Mouse (Mus musculus) erythroblast, embryonic 14.5 days (primary cell): ENCODE measurements around the gene Pyroxd1. TPM values are rescaled to one million over a fixed set of nuclear protein-coding genes. Genes with fewer than 3 reads are reported as not detected.

ENCODE experiments used
- H3K27me3 ChIP-seq: 2 replicates; pipeline ENCODE4 v1.6.1; 2012; ENCODE audit warnings: inconsistent platforms; ENCODE audit not compliant: control insufficient read depth
- H3K36me3 ChIP-seq: 2 replicates; pipeline ENCODE4 v1.6.1; 2012; ENCODE audit warnings: mild to moderate bottlenecking, inconsistent platforms; ENCODE audit not compliant: control insufficient read depth
- H3K4me1 ChIP-seq: 2 replicates; pipeline ENCODE4 v1.6.1; 2012; ENCODE audit warnings: inconsistent platforms; ENCODE audit not compliant: control insufficient read depth
- H3K4me3 ChIP-seq: replicated peaks from 2 replicates; pipeline ENCODE3; 2012; ENCODE audit warnings: moderate library complexity, mild to moderate bottlenecking, inconsistent platforms
- H3K9me3 ChIP-seq: 2 replicates; pipeline ENCODE4 v1.6.1; 2012; ENCODE audit warnings: low read length, inconsistent platforms, mixed read lengths; ENCODE audit not compliant: control insufficient read depth
- GATA1 ChIP-seq: IDR thresholded peaks from 2 replicates; pipeline ENCODE4 v1.6.1; 2012; ENCODE audit warnings: low read length, inconsistent platforms, mixed read lengths
- TAL1 ChIP-seq: IDR thresholded peaks from 3 replicates; pipeline ENCODE4 v1.6.1; 2012; ENCODE audit warnings: low read length, inconsistent platforms, mixed read lengths
- polyA plus RNA-seq: library from polyadenylated mRNA; stranded (reverse); fragments of >175 nt; gene quantifications from 2 replicates; pipeline ENCODE4 v1.2.3, GENCODE M21; 2012

Pyroxd1 gene
- polyA plus RNA-seq, 1 experiment: 0.04 TPM

DNA sequence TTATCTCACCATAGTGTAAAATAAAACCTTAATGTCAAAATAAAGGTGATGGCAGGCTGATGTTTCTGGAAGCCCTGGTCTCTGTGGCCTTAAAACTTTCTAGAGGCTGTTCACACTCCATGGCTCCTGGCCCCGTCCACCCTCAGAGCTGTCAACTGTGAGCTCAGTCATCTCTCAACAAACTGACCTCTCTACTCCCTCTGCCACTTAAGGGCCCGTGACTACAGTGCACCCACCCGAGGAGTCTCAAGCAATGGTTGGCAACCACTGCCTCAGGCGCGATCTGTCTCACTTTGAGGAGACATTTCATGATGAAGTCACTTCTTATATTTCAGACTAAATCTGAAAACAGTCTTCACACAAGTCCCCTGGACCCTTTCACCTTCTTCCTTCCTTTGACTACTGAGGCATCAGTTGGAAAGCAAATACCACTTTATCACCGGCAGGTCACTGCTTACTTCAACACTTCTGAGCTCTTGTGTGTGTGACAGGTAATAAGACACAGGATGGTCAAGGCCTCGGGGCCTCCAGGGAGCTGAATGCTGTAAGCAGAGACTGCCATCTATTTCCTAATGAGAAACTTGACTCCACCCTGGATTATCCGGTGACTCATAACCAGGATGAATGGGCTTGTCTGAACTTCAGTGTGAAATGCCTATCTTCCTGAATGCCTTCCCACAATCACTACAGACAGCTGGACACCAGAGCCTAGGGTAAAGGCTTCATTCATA lies 20.5 kb downstream of the Pyroxd1 start:
- no peak overlapping the region for H3K4me3 ChIP-seq
- H3K9me3 ChIP-seq: no peaks in the 10 kb centered on the region
- TF ChIP-seq GATA1 (no peak), TAL1 (no peak)
- no peaks in the 10 kb centered on the region for H3K27me3 ChIP-seq
- H3K36me3 ChIP-seq: peaks cover 93% of the 10 kb centered on the region
- H3K4me1 ChIP-seq: no peaks in the 10 kb centered on the region

DNA sequence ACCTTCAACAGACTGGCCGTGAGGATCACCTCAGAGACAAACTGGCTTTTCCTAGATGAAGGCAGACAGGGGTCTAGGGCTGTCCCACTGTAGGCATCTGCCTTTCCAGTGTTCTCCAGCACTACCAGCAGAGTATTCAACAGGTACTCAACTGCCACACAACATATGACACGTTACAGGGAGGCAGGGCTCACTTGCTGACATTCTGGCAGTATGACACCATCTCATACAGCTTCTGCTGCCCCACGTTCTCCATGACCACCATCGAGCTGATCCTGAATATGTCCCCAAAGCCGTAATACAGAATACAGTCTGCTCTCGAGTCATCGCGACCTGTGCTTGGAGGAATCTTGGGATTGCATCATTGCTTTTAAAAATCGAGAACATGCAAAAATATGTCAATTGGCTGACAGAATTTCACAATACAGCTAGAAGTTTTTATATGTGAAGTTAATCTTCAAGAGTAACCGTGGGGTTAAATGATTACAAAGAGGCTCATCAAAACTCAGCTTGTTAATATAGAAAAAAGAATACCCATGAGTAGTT lies 21.1 kb downstream of the Pyroxd1 start:
- peaks cover 92% of the 10 kb centered on the region for H3K36me3 ChIP-seq
- no peaks in the 10 kb centered on the region for H3K27me3 ChIP-seq
- no peak for TF ChIP-seq GATA1
- no peak for TF ChIP-seq TAL1
- H3K4me3 ChIP-seq: no peak overlapping the region
- H3K9me3 ChIP-seq: no peaks in the 10 kb centered on the region
- H3K4me1 ChIP-seq: no peaks in the 10 kb centered on the region

DNA sequence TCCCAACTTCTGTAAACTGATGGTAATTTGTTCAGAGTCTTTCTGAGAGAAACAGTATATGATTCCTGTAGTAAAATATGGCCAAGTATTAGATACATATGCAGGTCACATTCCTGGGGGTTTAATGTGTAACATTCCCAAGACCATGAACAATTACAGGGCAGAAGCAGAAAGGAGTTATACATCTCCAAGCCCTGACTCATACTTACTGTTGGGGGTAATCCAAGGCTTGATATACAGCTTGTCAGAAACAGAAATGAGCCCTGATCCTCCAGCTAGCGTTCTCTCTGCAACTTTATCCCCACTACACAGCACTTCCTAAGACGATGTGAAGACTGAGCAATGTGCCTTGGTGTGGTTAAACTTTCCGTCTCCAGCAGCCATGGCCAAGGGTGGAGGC lies 22.1 kb downstream of the Pyroxd1 start:
- no peak overlapping the region for H3K4me3 ChIP-seq
- H3K36me3 ChIP-seq: peaks cover 92% of the 10 kb centered on the region
- no peaks in the 10 kb centered on the region for H3K9me3 ChIP-seq
- H3K4me1 ChIP-seq: no peaks in the 10 kb centered on the region
- no peak for TF ChIP-seq GATA1
- no peak for TF ChIP-seq TAL1
- no peaks in the 10 kb centered on the region for H3K27me3 ChIP-seq

DNA sequence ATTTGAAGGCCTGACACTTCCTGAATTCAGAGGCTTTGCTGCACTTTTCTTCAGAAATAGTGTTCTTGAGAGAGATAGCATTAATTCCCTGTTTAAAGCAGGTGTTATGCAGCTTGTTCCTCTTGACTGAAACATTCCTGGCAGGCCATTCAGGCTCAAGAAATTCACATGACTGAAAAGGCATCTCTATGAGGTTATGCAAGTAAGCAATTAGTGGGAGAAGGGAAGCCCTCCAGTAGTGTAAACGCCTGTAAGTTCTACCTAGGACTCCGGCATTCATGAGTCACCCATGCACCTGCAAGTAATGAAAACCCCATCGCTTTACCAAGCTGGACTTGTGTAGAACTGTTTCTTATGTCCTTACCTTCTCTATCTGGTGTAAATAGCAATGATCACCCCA lies 24.1 kb downstream of the Pyroxd1 start:
- Histone ChIP-seq H3K4me3 (no peak overlapping the region), H3K9me3 (no peaks in the 10 kb centered on the region), H3K4me1 (no peaks in the 10 kb centered on the region), H3K36me3 (peaks cover 96% of the 10 kb centered on the region), H3K27me3 (no peaks in the 10 kb centered on the region)
- TF ChIP-seq GATA1 (no peak), TAL1 (no peak)

DNA sequence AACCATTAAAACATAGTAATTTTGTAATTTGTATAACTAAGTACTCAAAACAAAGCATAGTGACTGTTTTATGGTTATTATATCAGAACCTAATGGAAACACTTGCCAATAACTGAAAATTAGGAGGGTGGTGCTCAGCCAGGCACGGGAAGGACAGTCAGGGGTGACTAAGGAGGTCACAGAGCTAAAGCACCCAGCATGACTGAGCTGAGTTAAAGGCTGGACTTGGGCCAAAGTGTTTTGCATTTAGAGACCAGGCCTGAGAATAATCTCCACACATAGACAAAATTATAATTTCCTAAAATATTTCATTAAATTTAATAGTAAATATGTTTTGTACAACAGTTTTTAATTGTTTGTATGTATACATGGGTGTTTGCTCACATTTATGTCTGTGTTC lies 31.6 kb downstream of the Pyroxd1 start:
- TF ChIP-seq TAL1 (no peak), GATA1 (no peak)
- peaks cover 2% of the 10 kb centered on the region; the same call in 1 of the 2 replicates for H3K4me1 ChIP-seq

DNA sequence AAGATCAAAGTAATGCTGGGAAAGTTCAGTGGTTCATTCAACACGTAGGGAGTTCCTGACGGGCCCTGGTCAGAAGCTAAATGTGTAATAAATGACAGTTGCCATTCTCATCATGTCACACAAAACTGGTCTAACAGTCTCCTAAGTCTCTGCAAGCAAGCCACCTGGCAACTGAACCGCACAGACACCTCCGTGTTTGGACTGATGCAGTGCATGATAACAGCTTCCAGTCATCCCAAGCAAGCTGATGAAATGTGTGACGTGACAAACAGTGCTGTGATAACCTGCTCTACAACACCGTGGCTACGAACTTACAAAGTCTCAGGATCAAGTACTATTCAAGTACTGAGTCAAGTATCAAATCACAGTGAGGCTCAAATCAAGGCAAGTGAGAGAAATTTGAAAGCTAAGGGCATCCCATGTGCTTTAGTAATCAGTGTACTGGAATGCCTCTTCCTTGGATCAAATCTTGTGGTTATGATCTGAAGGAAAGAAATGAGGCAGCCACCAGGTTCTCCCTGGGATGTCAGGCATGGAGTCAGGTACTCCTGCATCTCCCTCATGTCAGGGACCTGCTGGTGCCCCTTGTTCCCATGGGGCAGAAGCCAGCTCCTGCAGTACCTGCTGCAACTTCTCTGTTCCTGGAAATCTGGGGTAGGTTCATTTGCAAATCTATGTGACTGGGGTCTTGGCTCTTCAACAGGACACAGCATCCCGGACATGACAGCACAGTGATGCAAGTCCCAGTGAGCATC lies 33.3 kb downstream of the Pyroxd1 start:
- peaks cover 77% of the 10 kb centered on the region for H3K36me3 ChIP-seq

More for the DNA sequence above, 31.6 kb downstream of the Pyroxd1 start:
- H3K4me3 ChIP-seq: no peak overlapping the region
- no peaks in the 10 kb centered on the region for H3K27me3 ChIP-seq
- H3K36me3 ChIP-seq: peaks cover 83% of the 10 kb centered on the region
- 0 out of 2 replicates have a peak, but pooled peaks cover 2% of the 10 kb centered on the region for H3K9me3 ChIP-seq

DNA sequence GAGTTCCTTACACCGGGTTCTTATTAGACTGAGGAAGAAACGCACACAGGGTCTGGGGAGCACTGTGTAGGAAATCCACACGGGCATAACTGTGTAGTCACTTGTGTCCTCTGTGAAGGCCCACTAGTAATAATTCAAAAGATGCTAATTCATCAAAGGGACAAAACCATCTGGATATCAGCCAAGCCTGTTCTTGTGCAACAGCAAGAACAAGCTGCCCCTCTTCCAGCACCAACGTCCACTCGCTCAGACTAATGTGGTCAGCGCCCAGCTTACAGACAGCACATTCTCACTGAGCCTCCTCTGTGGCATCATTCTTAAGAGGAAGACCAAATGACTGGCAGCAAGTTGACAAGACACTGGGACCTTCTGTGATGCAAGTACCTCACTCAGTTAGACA lies 34.5 kb downstream of the Pyroxd1 start:
- 0 out of 2 replicates have a peak, but pooled peaks cover 2% of the 10 kb centered on the region for H3K9me3 ChIP-seq
- H3K4me3 ChIP-seq: no peak overlapping the region
- peaks cover 4% of the 10 kb centered on the region; the same call in 1 of the 2 replicates for H3K4me1 ChIP-seq
- H3K27me3 ChIP-seq: no peaks in the 10 kb centered on the region
- H3K36me3 ChIP-seq: peaks cover 68% of the 10 kb centered on the region
- TF ChIP-seq GATA1: no peak
- no peak for TF ChIP-seq TAL1

More for the DNA sequence above, 33.3 kb downstream of the Pyroxd1 start:
- Histone ChIP-seq H3K27me3 (no peaks in the 10 kb centered on the region), H3K4me3 (no peak overlapping the region), H3K9me3 (0 out of 2 replicates have a peak, but pooled peaks cover 2% of the 10 kb centered on the region), H3K4me1 (peaks cover 2% of the 10 kb centered on the region; the same call in 1 of the 2 replicates)
- no peak for TF ChIP-seq TAL1
- TF ChIP-seq GATA1: no peak

DNA sequence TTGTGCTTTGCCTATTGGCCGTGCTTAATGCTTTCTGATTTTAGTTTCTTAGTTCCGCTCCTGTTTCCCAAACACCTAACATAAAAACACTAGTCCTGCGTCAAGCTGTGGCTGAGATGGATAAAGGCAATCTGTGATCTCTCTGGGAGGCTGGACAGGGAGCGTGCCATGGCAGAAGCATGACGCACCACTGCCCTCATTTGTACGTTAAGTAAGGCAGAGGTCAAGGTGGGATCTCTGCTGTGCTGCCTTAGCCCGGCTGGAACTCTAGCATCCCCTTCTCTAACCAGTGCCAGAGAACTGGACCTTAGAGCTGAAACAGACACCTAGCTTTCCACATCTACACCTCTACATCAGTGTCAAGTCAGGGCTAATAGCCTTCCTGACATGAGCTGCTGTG lies 36.2 kb downstream of the Pyroxd1 start:
- H3K27me3 ChIP-seq: no peaks in the 10 kb centered on the region
- peaks cover 52% of the 10 kb centered on the region for H3K36me3 ChIP-seq
- H3K9me3 ChIP-seq: 0 out of 2 replicates have a peak, but pooled peaks cover 2% of the 10 kb centered on the region
- no peak overlapping the region for H3K4me3 ChIP-seq
- H3K4me1 ChIP-seq: peaks cover 9% of the 10 kb centered on the region
- TF ChIP-seq TAL1 (no peak), GATA1 (no peak)

DNA sequence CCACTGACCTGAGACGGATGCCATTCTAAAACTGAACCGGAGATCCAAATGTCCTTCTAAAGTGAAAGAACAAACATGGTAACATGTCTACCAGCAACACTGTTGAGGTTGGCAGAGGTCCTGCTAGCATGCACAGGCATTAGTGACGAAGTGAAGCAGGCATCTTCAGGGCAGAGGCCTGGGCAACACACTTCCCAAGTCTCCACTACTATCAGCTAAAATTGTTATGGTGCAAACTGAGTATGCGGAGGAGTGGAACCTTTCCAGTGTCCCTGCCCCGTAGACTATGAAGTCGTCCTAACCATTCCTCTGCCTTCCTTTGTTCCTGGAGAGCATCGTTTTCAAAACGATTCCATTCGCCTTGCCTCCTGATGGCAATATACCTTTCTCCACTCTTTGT lies 39.1 kb downstream of the Pyroxd1 start:
- no peaks in the 10 kb centered on the region for H3K27me3 ChIP-seq
- TF ChIP-seq GATA1: no peak
- TF ChIP-seq TAL1: no peak
- H3K9me3 ChIP-seq: 0 out of 2 replicates have a peak, but pooled peaks cover 2% of the 10 kb centered on the region
- no peak overlapping the region for H3K4me3 ChIP-seq
- H3K36me3 ChIP-seq: peaks cover 32% of the 10 kb centered on the region
- H3K4me1 ChIP-seq: peaks cover 29% of the 10 kb centered on the region
